Mouse (Mus musculus) urinary bladder, postnatal 25 days (tissue): Measurements from ENCODE around the gene Gm49387.

Source experiments
- DNase-seq: peaks from one replicate; pipeline ENCODE4 v3.0.0; 2022; ENCODE audit warnings: low spot score

Gm49387 gene

DNA sequence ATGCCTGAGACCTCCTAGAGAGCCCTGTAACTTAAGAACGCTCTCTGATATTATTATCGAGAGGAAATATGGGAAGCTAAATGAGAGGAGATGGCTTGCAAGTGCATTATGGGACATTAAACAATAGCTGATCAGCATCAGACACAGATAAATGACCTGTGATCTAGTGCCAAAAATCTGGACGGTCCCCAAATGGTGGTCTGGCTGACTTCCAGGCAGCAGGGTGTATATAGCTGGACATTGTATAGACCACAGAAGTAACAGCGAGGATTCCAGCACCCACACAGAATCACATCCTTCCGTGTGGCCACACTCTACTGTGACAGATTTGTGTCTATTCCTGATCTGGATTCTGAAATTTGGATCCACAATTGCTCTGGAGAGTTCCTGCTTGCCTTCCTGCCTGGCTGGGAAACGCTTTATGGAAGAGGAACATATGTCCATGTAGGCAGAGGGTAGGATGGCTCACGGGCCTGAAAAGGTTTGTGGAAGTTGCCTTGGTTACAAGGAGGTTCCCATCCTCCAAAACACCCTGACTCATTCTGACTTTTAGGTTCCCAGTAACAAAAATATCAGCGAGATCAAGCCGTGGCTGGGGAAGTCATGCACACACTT, 68.0 kb downstream of the Gm49387 start:
- no peak for DNase-seq

DNA sequence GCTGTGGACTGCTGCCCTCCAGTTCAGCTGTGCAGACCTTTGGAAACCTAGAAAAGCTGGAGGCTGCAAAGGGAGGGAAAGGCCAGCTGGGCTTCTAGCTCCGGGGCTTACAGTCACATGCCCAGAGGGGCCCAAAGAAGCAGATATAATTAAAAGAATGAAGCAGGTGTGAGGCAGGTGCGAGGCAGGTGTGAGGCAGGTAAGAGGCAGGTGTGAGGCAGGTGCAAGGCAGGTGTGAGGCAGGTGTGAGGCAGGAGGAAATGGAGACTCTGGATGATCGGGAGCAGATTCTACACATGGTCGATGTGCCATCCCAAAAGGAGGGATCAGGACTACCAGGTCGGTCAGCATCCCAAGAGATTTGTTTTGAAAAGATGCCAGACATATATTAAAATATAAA, 69.3 kb downstream of the Gm49387 start:
- DNase-seq = no peak

GRCm38 (mm10) chr14:31570131-31570951, 70.3 kb downstream of the Gm49387 start:
- DNase-seq = no peak

GRCm38 (mm10) chr14:31569151-31569631, 71.5 kb downstream of the Gm49387 start:
- no peak for DNase-seq

DNA sequence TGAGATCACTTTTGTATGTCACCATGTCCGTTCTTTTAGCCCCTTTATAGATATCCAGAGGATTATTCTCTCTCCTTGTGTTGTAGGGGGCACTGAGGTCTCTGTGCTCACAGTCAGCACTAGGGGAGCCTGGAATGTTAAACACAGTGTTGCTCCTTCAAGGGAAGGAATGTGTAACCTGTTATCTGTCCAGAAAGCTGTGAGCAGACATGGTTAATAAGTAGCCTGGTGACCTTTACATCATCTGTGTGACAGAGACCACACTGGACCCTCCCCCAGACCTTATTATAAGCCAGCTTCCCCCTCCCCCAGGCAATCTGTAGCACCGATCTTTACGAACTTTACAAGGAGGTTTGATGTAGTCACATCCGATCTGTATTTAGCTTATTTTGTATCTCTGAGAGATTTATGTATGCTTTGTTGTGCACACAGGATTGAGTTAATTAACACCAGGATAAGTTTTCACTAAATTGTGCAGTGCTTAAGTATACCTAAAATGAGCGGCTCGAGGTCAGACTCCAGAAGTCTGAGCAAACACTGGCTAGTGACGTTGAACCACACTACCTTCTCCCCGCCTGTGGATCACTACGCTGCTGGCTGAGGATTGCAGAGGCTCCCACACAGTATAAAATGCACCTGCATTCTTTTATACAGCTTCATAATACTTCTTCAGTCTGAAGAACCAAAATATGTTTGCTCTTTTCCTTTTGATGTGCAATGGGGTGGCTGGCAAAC, 75.0 kb downstream of the Gm49387 start:
- no peak for DNase-seq

- peak; percentile 14 for DNase-seq
Observed at GRCm38 (mm10) chr14:31564452-31565179, 76.1 kb downstream of the Gm49387 start.

DNA sequence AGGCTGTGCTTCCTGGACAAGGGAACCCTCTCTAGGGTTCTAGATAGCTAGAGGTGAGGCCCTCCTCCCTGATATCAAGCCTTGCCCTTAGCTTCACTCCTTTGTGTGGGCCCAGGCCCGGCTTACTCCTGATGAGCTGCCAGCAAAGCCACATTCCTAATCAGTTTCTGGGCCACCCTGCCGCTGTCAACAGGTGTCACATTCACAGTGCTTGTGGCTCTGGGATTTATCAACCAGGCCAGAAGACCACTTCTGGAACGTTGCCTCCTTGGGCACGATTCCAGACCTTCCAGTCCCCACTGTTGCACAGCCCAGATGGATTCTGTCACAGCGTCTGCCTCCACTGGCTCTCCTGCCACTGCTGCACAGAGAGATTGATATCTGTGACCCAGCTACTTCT, 79.8 kb downstream of the Gm49387 start:
- no peak for DNase-seq

DNA sequence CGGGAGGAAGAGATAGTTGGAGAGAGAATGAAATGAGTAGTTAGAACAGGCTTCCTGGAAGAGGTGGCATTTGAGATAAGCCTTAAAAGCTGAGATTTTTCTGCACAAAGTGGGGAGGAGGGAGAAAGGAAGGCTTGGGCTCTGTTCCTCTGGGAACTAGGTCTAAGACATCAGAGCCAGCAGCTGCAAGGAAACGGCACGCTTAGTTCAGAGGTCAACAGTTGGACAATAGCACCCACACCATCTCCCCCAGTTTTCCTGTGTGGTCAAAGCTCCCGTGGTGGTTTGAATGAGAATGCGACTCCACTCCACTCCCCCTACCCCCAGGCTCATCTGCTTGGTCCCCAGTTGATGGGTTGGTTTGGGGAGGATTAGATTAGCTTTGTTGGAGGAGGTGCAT, 81.5 kb downstream of the Gm49387 start:
- DNase-seq = no peak

DNA sequence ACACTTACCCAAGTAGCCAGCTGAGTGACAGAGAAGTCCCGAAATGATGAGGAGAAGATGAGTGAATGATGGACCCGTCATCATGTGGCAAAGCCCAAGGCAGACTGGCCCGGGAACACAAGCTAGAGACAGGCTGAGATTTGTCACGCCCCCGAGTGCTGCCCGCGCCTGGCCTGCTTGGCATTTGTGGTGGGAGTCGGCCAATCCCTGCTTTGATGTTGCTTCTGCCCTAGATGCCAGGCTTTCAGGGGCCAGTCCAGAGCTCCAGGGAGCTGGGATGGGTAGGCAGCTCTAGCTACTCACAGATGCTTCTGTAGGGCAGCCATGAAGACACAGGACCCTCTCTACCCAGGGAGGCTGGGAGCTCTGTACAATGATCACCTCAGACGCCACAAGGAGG, 82.9 kb downstream of the Gm49387 start:
- DNase-seq = no peak

- DNase-seq = no peak
Observed at GRCm38 (mm10) chr14:31557273-31557672, 83.4 kb downstream of the Gm49387 start.

GRCm38 (mm10) chr14:31556526-31557260, 84.0 kb downstream of the Gm49387 start:
- DNase-seq = no peak

GRCm38 (mm10) chr14:31555963-31556434, 84.7 kb downstream of the Gm49387 start:
- DNase-seq = no peak

- DNase-seq = no peak
Observed at GRCm38 (mm10) chr14:31555021-31555420, 85.7 kb downstream of the Gm49387 start.

- no peak for DNase-seq
Observed at GRCm38 (mm10) chr14:31543885-31544442, 96.7 kb downstream of the Gm49387 start.

DNA sequence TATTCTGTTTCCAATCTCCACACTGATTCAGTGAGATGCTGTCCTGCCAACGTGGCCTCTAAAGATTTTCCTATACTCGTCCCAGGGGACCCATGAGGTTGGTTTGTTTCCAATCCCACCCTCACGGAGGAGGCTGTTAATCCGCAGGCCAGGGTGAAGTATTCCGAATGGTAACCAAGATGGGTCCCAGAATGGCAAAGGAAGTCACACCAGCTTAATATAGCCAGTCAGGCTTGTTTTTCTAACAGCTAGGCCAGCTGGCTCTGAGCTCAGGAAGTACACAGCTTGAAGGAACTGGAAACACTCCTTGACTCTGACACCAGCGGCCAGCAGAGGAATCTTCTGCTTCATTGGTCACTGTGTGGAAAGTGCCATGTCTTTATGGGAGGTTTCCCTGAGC, 103.4 kb downstream of the Gm49387 start:
- no peak for DNase-seq

GRCm38 (mm10) chr14:31532656-31533055, 108.0 kb downstream of the Gm49387 start:
- DNase-seq = no peak

DNA sequence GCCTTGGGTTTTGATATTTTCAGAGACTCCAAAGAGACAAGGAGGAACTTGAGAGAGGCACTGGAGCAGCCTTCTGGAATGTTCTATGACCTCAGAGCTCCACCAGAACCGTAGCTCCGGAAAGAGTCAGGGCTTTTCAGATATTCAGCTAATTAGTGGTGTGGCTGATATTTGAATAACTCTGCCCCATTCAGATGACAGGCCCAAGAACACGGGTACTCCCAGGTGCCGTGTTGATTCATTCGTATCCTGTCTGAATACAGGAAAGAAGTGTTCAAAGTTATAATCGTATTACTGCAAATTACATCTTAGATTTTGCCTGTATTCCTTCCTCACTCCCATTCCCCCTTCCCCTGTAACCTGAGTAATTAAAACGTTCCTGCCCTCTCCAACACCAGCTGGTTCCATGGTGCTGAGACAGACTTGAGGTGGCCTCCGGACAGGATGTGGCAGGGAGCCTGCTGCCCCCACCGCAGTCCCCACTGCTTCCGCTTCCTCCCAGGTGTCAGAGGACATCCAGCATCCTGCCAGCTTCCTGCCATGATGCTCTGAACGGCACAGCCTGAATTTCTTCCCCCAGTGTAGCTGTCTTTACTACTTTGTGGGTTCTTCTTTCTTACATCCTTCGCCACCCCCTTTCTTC, 109.1 kb downstream of the Gm49387 start:
- no peak for DNase-seq

DNA sequence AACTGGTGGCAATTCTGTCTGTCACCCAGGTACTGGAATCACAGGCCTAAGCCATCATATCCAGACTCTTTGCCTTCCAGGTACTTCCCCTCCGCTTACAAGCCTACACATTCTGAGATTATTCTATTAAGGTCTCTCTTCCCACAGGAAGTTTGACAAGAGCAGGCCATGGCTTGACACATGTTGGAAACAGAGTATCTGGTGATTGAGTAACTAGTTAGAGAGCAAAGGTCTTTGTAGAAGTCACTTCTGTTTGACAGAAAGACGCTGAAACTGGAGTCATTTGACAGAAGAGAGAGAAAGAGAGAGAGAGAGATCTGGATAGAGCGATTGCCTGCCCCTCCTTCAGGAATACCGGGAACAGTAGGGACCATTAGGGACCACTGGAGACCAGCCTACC, 109.8 kb downstream of the Gm49387 start:
- DNase-seq = no peak

GRCm38 (mm10) chr14:31525040-31525810, 115.5 kb downstream of the Gm49387 start:
- DNase-seq = no peak

GRCm38 (mm10) chr14:31521318-31521717, 119.4 kb downstream of the Gm49387 start:
- DNase-seq = no peak
